8 mouse cellular contexts compared by ENCODE assay signal in genomic region chr19:46522433-46523044, GRCm38 (mm10). TPM values are rescaled to one million over a fixed set of nuclear protein-coding genes. Genes with fewer than 3 reads are reported as not detected.
DNase-seq lines count a peak whose midpoint lies in the region; ATAC-seq and TF ChIP-seq lines count a peak whose summit lies in the region.

No protein-coding gene starts in this region.

- H3K36me3 ChIP-seq in hindbrain, embryonic 13.5 days: no peaks in the 10 kb centered on the region
- no peaks in the 10 kb centered on the region for H3K36me3 ChIP-seq in hindbrain, embryonic 16.5 days (ENCODE audit: control insufficient read depth, insufficient read depth, low read length)
- H3K36me3 ChIP-seq in MEL (ENCODE audit: control insufficient read depth in 1 of 2, insufficient read depth in 2 of 2, low read length in 2 of 2): peaks cover 0 to 4% of the 10 kb centered on the region in 2 experiments; a peak in 2 of 4 replicates
- H3K36me3 ChIP-seq in heart, embryonic 11.5 days (ENCODE audit: control insufficient read depth, insufficient read depth, low read length): no peaks in the 10 kb centered on the region

- H3K9me3 ChIP-seq in hindbrain, embryonic 13.5 days: no peaks in the 10 kb centered on the region
- no peaks in the 10 kb centered on the region for H3K9me3 ChIP-seq in hindbrain, embryonic 16.5 days (ENCODE audit: control insufficient read depth, low read length)
- H3K9me3 ChIP-seq in MEL (replicated peaks; ENCODE audit: insufficient read depth, low read length): no peaks in the 10 kb centered on the region
- no peaks in the 10 kb centered on the region for H3K9me3 ChIP-seq in heart, embryonic 11.5 days (replicated peaks; ENCODE audit: control insufficient read depth, low read length)

- H3K27me3 ChIP-seq in hindbrain, embryonic 13.5 days: no peaks in the 10 kb centered on the region
- no peaks in the 10 kb centered on the region for H3K27me3 ChIP-seq in hindbrain, embryonic 16.5 days (replicated peaks; ENCODE audit: control insufficient read depth, insufficient read depth, low read length)
- H3K27me3 ChIP-seq in MEL (ENCODE audit: control insufficient read depth in 1 of 2, insufficient read depth in 2 of 2, low read length in 2 of 2): no peaks in the 10 kb centered on the region
- no peaks in the 10 kb centered on the region for H3K27me3 ChIP-seq in heart, embryonic 11.5 days (ENCODE audit: control insufficient read depth, insufficient read depth, low read length)

- TF ChIP-seq CTCF in MEL (IDR thresholded peaks at IDR 0.05 in 2 of 3, conservative IDR thresholded peaks at IDR 0.05 in 1 of 3; ENCODE audit: control insufficient read depth in 1 of 3, insufficient read depth in 1 of 3, low read depth in 2 of 3, low read length in 3 of 3, poor library complexity in 1 of 3, severe bottlenecking in 1 of 3): no peak
- TF ChIP-seq CTCF in layer of hippocampus, adult 2 months (conservative IDR thresholded peaks at IDR 0.05): no peak

- H3K9ac ChIP-seq in hindbrain, embryonic 13.5 days: no peak overlapping the region
- no peak overlapping the region for H3K9ac ChIP-seq in hindbrain, embryonic 16.5 days (ENCODE audit: low read depth, low read length)
- H3K9ac ChIP-seq in MEL (ENCODE audit: control insufficient read depth, low read depth, low read length, poor library complexity, severe bottlenecking): peak overlapping the region; percentile 60
- no peak overlapping the region for H3K9ac ChIP-seq in heart, embryonic 11.5 days (ENCODE audit: low read depth, low read length)

- no peak for TF ChIP-seq RAD21 in MEL (IDR thresholded peaks at IDR 0.05; ENCODE audit: low read depth, low read length)

- H3K4me3 ChIP-seq in hindbrain, embryonic 13.5 days: no peak overlapping the region
- H3K4me3 ChIP-seq in hindbrain, embryonic 16.5 days (ENCODE audit: low read length): no peak overlapping the region
- H3K4me3 ChIP-seq in MEL (ENCODE audit: control insufficient read depth in 1 of 2, insufficient read depth in 1 of 2, low read depth in 2 of 2, low read length in 2 of 2): peak overlapping the region; percentile 47 to 61
- no peak overlapping the region for H3K4me3 ChIP-seq in heart, embryonic 11.5 days (ENCODE audit: low read depth, low read length)
- H3K4me3 ChIP-seq in layer of hippocampus, adult 2 months: no peak overlapping the region

- H3K4me2 ChIP-seq in hindbrain, embryonic 13.5 days: no peak overlapping the region
- H3K4me2 ChIP-seq in hindbrain, embryonic 16.5 days (ENCODE audit: low read length): no peak overlapping the region
- peak overlapping the region; percentile 5 for H3K4me2 ChIP-seq in heart, embryonic 11.5 days

- WGBS in hindbrain, embryonic 13.5 days: 40% methylated on average over 15 of the region's 15 CpGs
- 36% methylated on average over 15 of the region's 15 CpGs for WGBS in hindbrain, embryonic 16.5 days
- 18% methylated on average over 15 of the region's 15 CpGs for WGBS in heart, embryonic 11.5 days (ENCODE audit: insufficient replicate concordance)

- peaks cover 71% of the 10 kb centered on the region for H3K4me1 ChIP-seq in hindbrain, embryonic 13.5 days (replicated peaks)
- H3K4me1 ChIP-seq in hindbrain, embryonic 16.5 days (ENCODE audit: control insufficient read depth, insufficient read depth, low read depth, low read length): peaks cover 48% of the 10 kb centered on the region
- peaks cover 6 to 23% of the 10 kb centered on the region in 2 experiments for H3K4me1 ChIP-seq in MEL (ENCODE audit: control insufficient read depth in 1 of 2, insufficient read depth in 2 of 2, low read length in 2 of 2)
- H3K4me1 ChIP-seq in heart, embryonic 11.5 days (ENCODE audit: control insufficient read depth, insufficient read depth, low read length): peaks cover 75% of the 10 kb centered on the region

- TF ChIP-seq POLR2A in MEL (IDR thresholded peaks at IDR 0.05; ENCODE audit: control insufficient read depth in 1 of 2, insufficient read depth in 1 of 2, low read depth in 1 of 2, low read length in 2 of 2, poor library complexity in 1 of 2): no peak

- peak overlapping the region; percentile 8; the same call in 1 of the 2 replicates for H3K27ac ChIP-seq in hindbrain, embryonic 13.5 days
- H3K27ac ChIP-seq in hindbrain, embryonic 16.5 days (ENCODE audit: low read depth, low read length): no peak overlapping the region
- peak overlapping the region; percentile 55 for H3K27ac ChIP-seq in MEL (ENCODE audit: control insufficient read depth, low read depth, low read length)
- peak overlapping the region; percentile 32; the same call in 1 of the 2 replicates for H3K27ac ChIP-seq in heart, embryonic 11.5 days (ENCODE audit: low read depth, low read length)
- H3K27ac ChIP-seq in layer of hippocampus, adult 2 months: no peak overlapping the region; the same call in 1 of the 2 replicates

- TF ChIP-seq EP300 in MEL (IDR thresholded peaks at IDR 0.05; ENCODE audit: low read depth in 1 of 2, low read length in 2 of 2): no peak

- no peak for ATAC-seq in hindbrain, embryonic 13.5 days (ENCODE audit: low FRiP score)
- no peak for ATAC-seq in hindbrain, embryonic 16.5 days
- no peak for ATAC-seq in heart, embryonic 11.5 days (replicated peaks; ENCODE audit: insufficient number of reproducible peaks, low FRiP score, low TSS enrichment)
- ATAC-seq in megakaryocyte, adult 5-6 weeks (ENCODE audit: poor library complexity, severe bottlenecking): peak; percentile 85
- no peak for ATAC-seq in activated CD4-positive, CD25-positive, alpha-beta regulatory T cell, adult 4 months

- H3K79me2 ChIP-seq in MEL (ENCODE audit: control insufficient read depth, insufficient read depth, low read length, poor library complexity): no peaks in the 10 kb centered on the region

- DNase-seq in MEL (ENCODE audit: low read depth, low spot score): peak; percentile 84
- no peak for DNase-seq in right cerebral cortex, postnatal 4 days
- DNase-seq in layer of hippocampus, adult 2 months (ENCODE audit: low spot score in 2 of 2): no peak

TF ChIP-seq in MEL, 35 proteins besides CTCF, POLR2A, EP300 and RAD21 (continues in another document):
- TF ChIP-seq KAT2A (conservative IDR thresholded peaks at IDR 0.05; ENCODE audit: low read depth, low read length): no peak
- no peak for TF ChIP-seq ZNF384 (IDR thresholded peaks at IDR 0.05; ENCODE audit: low read depth, low read length)
- TF ChIP-seq NELFE (IDR thresholded peaks at IDR 0.05; ENCODE audit: low read depth, low read length): no peak
- TF ChIP-seq MEF2A (IDR thresholded peaks at IDR 0.05; ENCODE audit: extremely low read depth, insufficient replicate concordance, low read depth, low read length, poor library complexity, severe bottlenecking): no peak
- no peak for TF ChIP-seq SIN3A (IDR thresholded peaks at IDR 0.05; ENCODE audit: low read length)
- no peak for TF ChIP-seq CHD1 (IDR thresholded peaks at IDR 0.05; ENCODE audit: low read depth, low read length)
- 0 out of 2 replicates have a peak, but pooled peaks have one; percentile 33 for TF ChIP-seq GATA1 (IDR thresholded peaks at IDR 0.05; ENCODE audit: low read depth, low read length)
- no peak for TF ChIP-seq ZC3H11A (IDR thresholded peaks at IDR 0.05; ENCODE audit: low read depth, low read length)
- TF ChIP-seq TAL1 (IDR thresholded peaks at IDR 0.05; ENCODE audit: low read length): no peak
- TF ChIP-seq MXI1 (IDR thresholded peaks at IDR 0.05; ENCODE audit: low read depth, low read length): peak; percentile 44; the same call in 1 of the 2 replicates
- no peak for TF ChIP-seq TCF12 (IDR thresholded peaks at IDR 0.05; ENCODE audit: low read depth, low read length)
- no peak for TF ChIP-seq ELF1 (IDR thresholded peaks at IDR 0.05; ENCODE audit: low read depth, low read length)

RNA-seq across cellular contexts. Expression of gene Trim8, which starts 21.0 kb away (rescaled TPM):
- polyA plus RNA-seq in hindbrain, embryonic 13.5 days (2015; fragmentation: Nextera tagmentation; extraction: Ambion mirVana): 29.7 and 31.6 TPM in 2 replicates
- 23.4 and 27.6 TPM in 2 replicates for polyA plus RNA-seq in hindbrain, embryonic 16.5 days (2015; fragmentation: Nextera tagmentation; extraction: Ambion mirVana)
- total RNA-seq in MEL (2012; rRNA removed): 19.1 and 21.2 TPM in 2 replicates
- polyA plus RNA-seq in MEL (2012; ENCODE audit: insufficient read depth in 1 of 2, insufficient read length in 2 of 2, low read depth in 1 of 2, low replicate concordance in 2 of 2, missing spikeins in 1 of 2): 10 to 100 TPM in 1 of 2 experiments, not detected in 1; 57.2 TPM
- polyA plus RNA-seq in heart, embryonic 11.5 days (2014; fragmentation: Nextera tagmentation; extraction: Ambion mirVana): 18.0 and 18.6 TPM in 2 replicates
- total RNA-seq in megakaryocyte, adult 5-6 weeks (2015): 14.1 and 18.2 TPM in 2 replicates
- 18.0 and 20.1 TPM in 2 replicates for total RNA-seq in megakaryocyte, adult 5-6 weeks (2017)
- total RNA-seq in layer of hippocampus, adult 2 months (2021): 100 to 1,000 TPM in 1 of 2 experiments, 10 to 100 TPM in 1; 99.9 to 108 TPM
- polyA plus RNA-seq in activated CD4-positive, CD25-positive, alpha-beta regulatory T cell, adult 4 months (2017; shearing (Covaris generic)): 10 to 100 TPM; 15.8 to 21.3 TPM

RNA-seq across cellular contexts. Expression of gene Arl3, which starts 50.5 kb away (rescaled TPM):
- polyA plus RNA-seq in hindbrain, embryonic 13.5 days (2015; fragmentation: Nextera tagmentation; extraction: Ambion mirVana): 212 and 220 TPM in 2 replicates
- 211 and 247 TPM in 2 replicates for polyA plus RNA-seq in hindbrain, embryonic 16.5 days (2015; fragmentation: Nextera tagmentation; extraction: Ambion mirVana)
- 62.4 and 74.8 TPM in 2 replicates for total RNA-seq in MEL (2012; rRNA removed)
- polyA plus RNA-seq in MEL (2012; ENCODE audit: insufficient read depth in 1 of 2, insufficient read length in 2 of 2, low read depth in 1 of 2, low replicate concordance in 2 of 2, missing spikeins in 1 of 2): 100 to 1,000 TPM in 1 of 2 experiments, not detected in 1; 123 TPM
- 67.5 and 83.5 TPM in 2 replicates for polyA plus RNA-seq in heart, embryonic 11.5 days (2014; fragmentation: Nextera tagmentation; extraction: Ambion mirVana)
- 13.5 and 15.7 TPM in 2 replicates for total RNA-seq in megakaryocyte, adult 5-6 weeks (2015)
- 13.2 and 21.6 TPM in 2 replicates for total RNA-seq in megakaryocyte, adult 5-6 weeks (2017)
- 100 to 1,000 TPM; 122 to 129 TPM for total RNA-seq in layer of hippocampus, adult 2 months (2021)
- 10 to 100 TPM; 22.1 to 24.5 TPM for polyA plus RNA-seq in activated CD4-positive, CD25-positive, alpha-beta regulatory T cell, adult 4 months (2017; shearing (Covaris generic))

RNA-seq across cellular contexts. Expression of gene Sfxn2, which starts 50.6 kb away (rescaled TPM):
- polyA plus RNA-seq in hindbrain, embryonic 13.5 days (2015; fragmentation: Nextera tagmentation; extraction: Ambion mirVana): 10.3 and 12.6 TPM in 2 replicates
- polyA plus RNA-seq in hindbrain, embryonic 16.5 days (2015; fragmentation: Nextera tagmentation; extraction: Ambion mirVana): 9.9 and 10.5 TPM in 2 replicates
- 16.1 and 20.3 TPM in 2 replicates for total RNA-seq in MEL (2012; rRNA removed)
- 10 to 100 TPM; 21.2 to 36.6 TPM for polyA plus RNA-seq in MEL (2012; ENCODE audit: insufficient read depth in 1 of 2, insufficient read length in 2 of 2, low read depth in 1 of 2, low replicate concordance in 2 of 2, missing spikeins in 1 of 2)
- 8.1 and 10.5 TPM in 2 replicates for polyA plus RNA-seq in heart, embryonic 11.5 days (2014; fragmentation: Nextera tagmentation; extraction: Ambion mirVana)
- total RNA-seq in megakaryocyte, adult 5-6 weeks (2015): 5.2 and 6.6 TPM in 2 replicates
- total RNA-seq in megakaryocyte, adult 5-6 weeks (2017): 7.7 and 9.6 TPM in 2 replicates
- total RNA-seq in layer of hippocampus, adult 2 months (2021): 1 to 10 TPM; 7.4 to 8.3 TPM
- polyA plus RNA-seq in activated CD4-positive, CD25-positive, alpha-beta regulatory T cell, adult 4 months (2017; shearing (Covaris generic)): 1 to 10 TPM; 4.3 to 6.9 TPM

Comparison
In these comparisons a context has a peak if more than half of its experiments do, and no peak if none do; other contexts are left out.
1. H3K27ac ChIP-seq: peak in hindbrain, embryonic 13.5 days (single experiment), MEL (single experiment) and heart, embryonic 11.5 days (single experiment); none in hindbrain, embryonic 16.5 days (single experiment) and layer of hippocampus, adult 2 months (single experiment).
2. H3K4me3 ChIP-seq: peak in MEL (2 of 2); none in hindbrain, embryonic 13.5 days (single experiment), hindbrain, embryonic 16.5 days (single experiment), heart, embryonic 11.5 days (single experiment) and layer of hippocampus, adult 2 months (single experiment).